Mouse (Mus musculus) testis, adult 2 months (tissue): ENCODE data around the gene Fam72a.

Source experiments
- CTCF ChIP-seq: fragments of 200-500 bp; IDR thresholded peaks from 2 replicates; pipeline ENCODE4 v1.5.1; 2012; ENCODE audit warnings: low read depth, mild to moderate bottlenecking, inconsistent platforms, low read length, moderate library complexity; ENCODE audit not compliant: control insufficient read depth, insufficient read depth, insufficient replicate concordance
- POLR2A ChIP-seq: fragments of 200-500 bp; IDR thresholded peaks from 2 replicates; pipeline ENCODE4 v1.6.1; 2012; ENCODE audit warnings: low read depth, mild to moderate bottlenecking, inconsistent platforms, low read length, moderate library complexity; ENCODE audit not compliant: control insufficient read depth

- TF ChIP-seq POLR2A, result no peak
- TF ChIP-seq CTCF, result no peak
Measured at GRCm38 (mm10) chr1:131553428-131553827, 25.7 kb downstream of the Fam72a start.
